Mouse (Mus musculus) monocyte, adult 5-6 weeks (primary cell): ENCODE measurements at regions not wholly inside any gene's neighbourhood (a gene's known extent, or its start where the extent isn't known, plus 50 kb on each side); places are given as distances from the start of the nearest gene placed in this dataset.

Source experiments
- ATAC-seq: fragments of 153-309, 156-312 bp; replicated peaks from 2 replicates; pipeline ENCODE4 v1.8.0; 2017; ENCODE audit warnings: mild to moderate bottlenecking; ENCODE audit not compliant: low TSS enrichment, insufficient number of reproducible peaks, severe bottlenecking, poor library complexity, low FRiP score

- no peak for ATAC-seq
Observed at GRCm38 (mm10) chr13:15910578-15910977, 101.1 kb upstream of the Inhba start.

- no peak for ATAC-seq
Observed at GRCm38 (mm10) chr13:15911263-15911662, 100.4 kb upstream of the Inhba start.

GRCm38 (mm10) chr13:15914270-15914669 is 97.4 kb upstream of the Inhba start:
- ATAC-seq, result no peak

- no peak for ATAC-seq
Observed at GRCm38 (mm10) chr13:15929890-15930289, 81.8 kb upstream of the Inhba start.

GRCm38 (mm10) chr13:15931553-15932162 is 80.0 kb upstream of the Inhba start:
- ATAC-seq, result no peak; the same call in 1 of the 2 replicates

GRCm38 (mm10) chr13:15935689-15936088 is 76.0 kb upstream of the Inhba start:
- no peak for ATAC-seq

GRCm38 (mm10) chr13:15936109-15936508 is 75.5 kb upstream of the Inhba start:
- no peak for ATAC-seq

GRCm38 (mm10) chr13:15950143-15950542 is 61.5 kb upstream of the Inhba start:
- no peak for ATAC-seq

- no peak for ATAC-seq
Observed at GRCm38 (mm10) chr13:15950885-15951610, 60.6 kb upstream of the Inhba start.
